Mouse (Mus musculus) heart, embryonic 13.5 days (tissue): ENCODE measurements around the gene Insm1. TPM values are rescaled to one million over a fixed set of nuclear protein-coding genes. Genes with fewer than 3 reads are reported as not detected.
A peak's percentile ranks its signal among the peaks of the same experiment; 100 is the strongest.

Experiments used
- ATAC-seq: fragments of 200-750 bp; cut with Nextera tagmentation; 2 replicates; pipeline ENCODE4 v1.8.0; 2017; ENCODE audit warnings: moderate TSS enrichment; ENCODE audit not compliant: insufficient number of reproducible peaks, low FRiP score, low TSS enrichment; ENCODE audit errors: extremely low read depth
- H3K27ac ChIP-seq: fragments of 300-500 bp; sonication (generic); replicated peaks from 2 replicates; pipeline ENCODE4 v1.5.1; 2015; ENCODE audit warnings: moderate library complexity, mild to moderate bottlenecking, inconsistent platforms
- H3K27me3 ChIP-seq: fragments of 300-500 bp; sonication (generic); replicated peaks from 2 replicates; pipeline ENCODE4 v1.6.1; 2015; ENCODE audit warnings: mild to moderate bottlenecking, inconsistent platforms
- H3K36me3 ChIP-seq: fragments of 300-500 bp; sonication (generic); 2 replicates; pipeline ENCODE4 v1.6.1; 2015; ENCODE audit warnings: mild to moderate bottlenecking, inconsistent platforms
- H3K4me1 ChIP-seq: fragments of 300-500 bp; sonication (generic); 2 replicates; pipeline ENCODE4 v1.6.1; 2015; ENCODE audit warnings: inconsistent platforms
- H3K4me2 ChIP-seq: fragments of 300-500 bp; sonication (generic); 2 replicates; pipeline ENCODE4 v1.6.1; 2015; ENCODE audit warnings: inconsistent platforms, mild to moderate bottlenecking, moderate library complexity
- H3K4me3 ChIP-seq: fragments of 300-500 bp; sonication (generic); 2 replicates; pipeline ENCODE4 v1.5.1; 2015; ENCODE audit warnings: moderate library complexity, mild to moderate bottlenecking, inconsistent platforms
- H3K9ac ChIP-seq: fragments of 300-500 bp; sonication (generic); 2 replicates; pipeline ENCODE4 v1.6.1; 2015; ENCODE audit warnings: inconsistent platforms, mild to moderate bottlenecking, moderate library complexity
- H3K9me3 ChIP-seq: fragments of 300-500 bp; sonication (generic); 2 replicates; pipeline ENCODE4 v1.6.1; 2016; ENCODE audit warnings: inconsistent platforms
- WGBS: fragments of 180-500 bp; shearing (Covaris S2); methylation state at CpG from one replicate; pipeline ENCODE4 v1.1.7; 2015; ENCODE audit warnings: mixed read lengths; 5-methylcytosine and 5-hydroxymethylcytosine counted together
- polyA plus RNA-seq: library from polyadenylated mRNA; unstranded; fragments of >200 nt; fragmentation: Nextera tagmentation; extraction: Ambion mirVana; gene quantifications from 2 replicates; pipeline ENCODE4 v1.2.1, GENCODE M21; 2015

Insm1 gene
- polyA plus RNA-seq, 1 experiment from 2014 or later = not detected

GRCm38 (mm10) chr2:146217227-146217980, 4.3 kb upstream of the Insm1 start:
- Histone ChIP-seq H3K36me3 (no peaks in the 10 kb centered on the region), H3K27me3 (peaks cover 91% of the 10 kb centered on the region), H3K27ac (no peak overlapping the region), H3K4me3 (peak overlapping the region; percentile 48), H3K9me3 (no peaks in the 10 kb centered on the region), H3K4me1 (peaks cover 32% of the 10 kb centered on the region), H3K4me2 (peak overlapping the region; percentile 71), H3K9ac (no peak overlapping the region; the same call in 1 of the 2 replicates)
- under 1% methylated on average over 16 of the region's 16 CpGs for WGBS
- 0 out of 2 replicates have a peak, but pooled peaks have one; percentile 48 for ATAC-seq

GRCm38 (mm10) chr2:146218161-146218691, 3.5 kb upstream of the Insm1 start:
- H3K27ac ChIP-seq = no peak overlapping the region
- no peaks in the 10 kb centered on the region for H3K36me3 ChIP-seq
- peak overlapping the region; percentile 50; the same call in 1 of the 2 replicates for H3K9ac ChIP-seq
- H3K9me3 ChIP-seq = no peaks in the 10 kb centered on the region
- WGBS = under 1% methylated on average over 40 of the region's 40 CpGs
- peak overlapping the region; percentile 48 for H3K4me3 ChIP-seq
- H3K4me2 ChIP-seq = peak overlapping the region; percentile 71
- peaks cover 91% of the 10 kb centered on the region for H3K27me3 ChIP-seq
- H3K4me1 ChIP-seq = peaks cover 40% of the 10 kb centered on the region
- no peak for ATAC-seq

- peaks cover 44% of the 10 kb centered on the region for H3K4me1 ChIP-seq
- no peak overlapping the region for H3K9ac ChIP-seq
- no peak overlapping the region for H3K27ac ChIP-seq
- H3K4me3 ChIP-seq = no peak overlapping the region; the same call in 1 of the 2 replicates
- WGBS = 2% methylated on average over 19 of the region's 19 CpGs
- ATAC-seq = no peak
- peaks cover 91% of the 10 kb centered on the region for H3K27me3 ChIP-seq
- H3K4me2 ChIP-seq = peak overlapping the region; percentile 71; the same call in 1 of the 2 replicates
- no peaks in the 10 kb centered on the region for H3K9me3 ChIP-seq
- H3K36me3 ChIP-seq = no peaks in the 10 kb centered on the region
These were observed 2.7 kb upstream of the Insm1 start for GRCm38 (mm10) chr2:146218881-146219535.

- no peak for ATAC-seq
- WGBS = 16% methylated on average over 11 of the region's 11 CpGs
- peaks cover 44% of the 10 kb centered on the region for H3K4me1 ChIP-seq
These were observed 1.9 kb upstream of the Insm1 start for GRCm38 (mm10) chr2:146219791-146220190.

GRCm38 (mm10) chr2:146220591-146221075, 1.1 kb upstream of the Insm1 start:
- Histone ChIP-seq H3K4me1 (peaks cover 44% of the 10 kb centered on the region), H3K27ac (no peak overlapping the region), H3K4me2 (peak overlapping the region; percentile 93)

More at GRCm38 (mm10) chr2:146219791-146220190, 1.9 kb upstream of the Insm1 start:
- H3K27me3 ChIP-seq = peaks cover 93% of the 10 kb centered on the region
- H3K27ac ChIP-seq = no peak overlapping the region
- H3K9ac ChIP-seq = no peak overlapping the region
- no peak overlapping the region for H3K4me2 ChIP-seq
- no peaks in the 10 kb centered on the region for H3K9me3 ChIP-seq
- H3K4me3 ChIP-seq = no peak overlapping the region
- no peaks in the 10 kb centered on the region for H3K36me3 ChIP-seq

GRCm38 (mm10) chr2:146221929-146222278, 183 bp downstream of the Insm1 start:
- H3K9ac ChIP-seq = peak overlapping the region; percentile 56
- H3K4me2 ChIP-seq = peak overlapping the region; percentile 93
- no peak overlapping the region for H3K27ac ChIP-seq
- peaks cover 44% of the 10 kb centered on the region for H3K4me1 ChIP-seq
- ATAC-seq = no peak
- no peaks in the 10 kb centered on the region for H3K36me3 ChIP-seq
- under 1% methylated on average over 43 of the region's 44 CpGs for WGBS
- peak overlapping the region; percentile 59 for H3K4me3 ChIP-seq
- peaks cover 95% of the 10 kb centered on the region for H3K27me3 ChIP-seq
- no peaks in the 10 kb centered on the region for H3K9me3 ChIP-seq

More at GRCm38 (mm10) chr2:146220591-146221075, 1.1 kb upstream of the Insm1 start:
- no peak overlapping the region for H3K9ac ChIP-seq
- H3K36me3 ChIP-seq = no peaks in the 10 kb centered on the region
- H3K9me3 ChIP-seq = no peaks in the 10 kb centered on the region
- WGBS = under 1% methylated on average over 24 of the region's 24 CpGs
- no peak for ATAC-seq
- H3K4me3 ChIP-seq = peak overlapping the region; percentile 59
- peaks cover 94% of the 10 kb centered on the region for H3K27me3 ChIP-seq

GRCm38 (mm10) chr2:146222279-146223175, 806 bp downstream of the Insm1 start:
- Histone ChIP-seq H3K9me3 (no peaks in the 10 kb centered on the region), H3K36me3 (no peaks in the 10 kb centered on the region), H3K27me3 (peaks cover 98% of the 10 kb centered on the region), H3K27ac (no peak overlapping the region), H3K4me3 (peak overlapping the region; percentile 59), H3K4me1 (peaks cover 41% of the 10 kb centered on the region), H3K4me2 (peak overlapping the region; percentile 93), H3K9ac (peak overlapping the region; percentile 56)
- under 1% methylated on average over 116 of the region's 133 CpGs for whole genome bisulfite sequencing
- ATAC-seq = no peak; the same call in 1 of the 2 replicates

GRCm38 (mm10) chr2:146223176-146223905, 1.6 kb downstream of the Insm1 start:
- H3K4me2 ChIP-seq = peak overlapping the region; percentile 93
- H3K27ac ChIP-seq = no peak overlapping the region
- H3K27me3 ChIP-seq = peaks cover 98% of the 10 kb centered on the region
- WGBS = 2% methylated on average over 70 of the region's 75 CpGs
- H3K9me3 ChIP-seq = no peaks in the 10 kb centered on the region
- no peaks in the 10 kb centered on the region for H3K36me3 ChIP-seq
- H3K9ac ChIP-seq = peak overlapping the region; percentile 56; the same call in 1 of the 2 replicates
- no peak for ATAC-seq
- peak overlapping the region; percentile 59 for H3K4me3 ChIP-seq
- peaks cover 33% of the 10 kb centered on the region for H3K4me1 ChIP-seq

GRCm38 (mm10) chr2:146224141-146224540, 2.4 kb downstream of the Insm1 start:
- no peak overlapping the region for H3K4me3 ChIP-seq
- no peaks in the 10 kb centered on the region for H3K9me3 ChIP-seq
- ATAC-seq = no peak
- H3K4me2 ChIP-seq = no peak overlapping the region
- no peak overlapping the region for H3K9ac ChIP-seq
- WGBS = 22% methylated on average over 7 of the region's 7 CpGs
- H3K27ac ChIP-seq = no peak overlapping the region
- H3K36me3 ChIP-seq = no peaks in the 10 kb centered on the region
- peaks cover 98% of the 10 kb centered on the region for H3K27me3 ChIP-seq
- H3K4me1 ChIP-seq = peaks cover 30% of the 10 kb centered on the region

- peaks cover 28% of the 10 kb centered on the region for H3K4me1 ChIP-seq
- no peak overlapping the region for H3K9ac ChIP-seq
- H3K9me3 ChIP-seq = no peaks in the 10 kb centered on the region
- no peak overlapping the region for H3K4me3 ChIP-seq
- no peak for ATAC-seq
- no peak overlapping the region for H3K27ac ChIP-seq
- H3K36me3 ChIP-seq = no peaks in the 10 kb centered on the region
- 22% methylated on average over 6 of the region's 6 CpGs for WGBS
- H3K27me3 ChIP-seq = peaks cover 83% of the 10 kb centered on the region
- H3K4me2 ChIP-seq = no peak overlapping the region
These were observed 4.1 kb downstream of the Insm1 start for GRCm38 (mm10) chr2:146225818-146226217.
